10 mouse cellular contexts compared by ENCODE assay signal in the genomic region with DNA sequence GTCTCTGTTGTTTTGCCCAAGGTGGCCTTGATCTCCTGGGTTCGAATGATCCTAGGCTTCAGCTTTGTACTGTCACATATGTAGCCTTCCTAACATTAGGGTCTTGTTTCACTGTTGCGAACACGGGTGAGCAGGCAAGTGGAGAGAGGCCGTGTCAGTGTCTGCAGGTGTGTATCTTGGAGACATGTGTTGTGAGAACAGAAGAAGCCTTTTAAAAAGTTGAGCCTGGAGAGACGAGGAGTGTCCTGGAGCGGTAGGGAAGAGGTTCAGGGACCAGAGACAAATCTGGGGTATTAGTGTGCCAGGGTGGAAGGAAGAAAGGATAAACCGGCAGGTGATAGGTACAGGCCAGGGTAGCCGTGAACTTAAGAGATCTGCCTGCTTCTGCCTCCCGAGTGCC. TPM values are rescaled to one million over a fixed set of nuclear protein-coding genes. Genes with fewer than 3 reads are reported as not detected.
DNase-seq lines count a peak whose midpoint lies in the region; ATAC-seq and TF ChIP-seq lines count a peak whose summit lies in the region.
"Had no signal": no experiment of that assay in that cellular context is flagged by ENCODE, and none has a peak within 500 bp of the region (broad histone marks: within the 10 kb centered on the region; RNA-seq: fewer than 3 reads in every experiment).

No protein-coding gene starts in this region.

- ATAC-seq in hindbrain, embryonic 16.5 days = no peak
- ATAC-seq: Patski had no signal

- peak overlapping the region; percentile 74; the same call in 1 of the 2 replicates for H3K4me3 ChIP-seq in heart, adult 2 months
- H3K4me3 ChIP-seq in hindbrain, embryonic 16.5 days (ENCODE audit: low read length) = peak overlapping the region; percentile 67
- H3K4me3 ChIP-seq in myocyte = peak overlapping the region; percentile 54

- no peaks in the 10 kb centered on the region for H3K27me3 ChIP-seq in heart, adult 2 months (ENCODE audit: control insufficient read depth, insufficient read depth, low read length)
- no peaks in the 10 kb centered on the region for H3K27me3 ChIP-seq in hindbrain, embryonic 16.5 days (replicated peaks; ENCODE audit: control insufficient read depth, insufficient read depth, low read length)
- no peaks in the 10 kb centered on the region for H3K27me3 ChIP-seq in myocyte (ENCODE audit: control insufficient read depth, insufficient read depth, insufficient read length)
- H3K27me3 ChIP-seq: Patski had no signal

- TF ChIP-seq POLR2A in heart, adult 2 months (IDR thresholded peaks at IDR 0.05; ENCODE audit: insufficient read depth, low read depth, low read length) = no peak
- TF ChIP-seq POLR2A in myocyte (IDR thresholded peaks at IDR 0.05; ENCODE audit: insufficient read length, low read depth) = no peak

- intact Hi-C loops in heart, adult 2 months (cut with DNase I) = loop anchor here (5.0 kb wide), 3 partner anchors 111 to 191 kb away; a partner anchor contains a TSS

- peak; percentile 1 to 13 for DNase-seq in heart, adult 2 months
- DNase-seq in heart, adult 18-20 months = no peak
- DNase-seq in thymus, postnatal 14 days = peak; percentile 2
- no peak for DNase-seq in thymus, postnatal 4 days
- DNase-seq in left cerebral cortex, adult 11 months (ENCODE audit: low spot score) = no peak
- no peak for DNase-seq in thymus, postnatal 0 days (ENCODE audit: low spot score)

- no peaks in the 10 kb centered on the region for H3K36me3 ChIP-seq in heart, adult 2 months (ENCODE audit: control insufficient read depth, insufficient read depth, low read length)
- peaks cover 10% of the 10 kb centered on the region for H3K36me3 ChIP-seq in hindbrain, embryonic 16.5 days (ENCODE audit: control insufficient read depth, insufficient read depth, low read length)
- peaks cover 5% of the 10 kb centered on the region for H3K36me3 ChIP-seq in myocyte (ENCODE audit: control insufficient read depth, insufficient read depth)

- TF ChIP-seq CTCF in heart, adult 2 months (IDR thresholded peaks at IDR 0.05) = no peak

- H3K4me2 ChIP-seq in hindbrain, embryonic 16.5 days (ENCODE audit: low read length) = peak overlapping the region; percentile 69
- H3K4me2 ChIP-seq in myocyte (ENCODE audit: low read depth) = peak overlapping the region; percentile 84

- H3K9me3 ChIP-seq in hindbrain, embryonic 16.5 days (ENCODE audit: control insufficient read depth, low read length) = no peaks in the 10 kb centered on the region

- no peaks in the 10 kb centered on the region for H3K79me2 ChIP-seq in heart, adult 2 months (replicated peaks; ENCODE audit: control insufficient read depth, insufficient read depth, low read length)
- peaks cover 8% of the 10 kb centered on the region for H3K79me2 ChIP-seq in myocyte (ENCODE audit: control insufficient read depth, insufficient read depth)

- H3K9ac ChIP-seq in heart, adult 2 months (ENCODE audit: low read depth, low read length) = 0 out of 2 replicates have a peak overlapping the region, but pooled peaks have one; percentile 54
- H3K9ac ChIP-seq in hindbrain, embryonic 16.5 days (ENCODE audit: low read depth, low read length) = peak overlapping the region; percentile 64; the same call in 1 of the 2 replicates

- H3K27ac ChIP-seq in heart, adult 2 months = no peak overlapping the region
- H3K27ac ChIP-seq in hindbrain, embryonic 16.5 days (ENCODE audit: low read depth, low read length) = no peak overlapping the region

- no peak for TF ChIP-seq EP300 in heart, adult 2 months (IDR thresholded peaks at IDR 0.05; ENCODE audit: insufficient read depth, low read depth, low read length)

- peak overlapping the region; percentile 36 for H3ac ChIP-seq in myocyte (ENCODE audit: control insufficient read depth, insufficient read length)

- WGBS in heart, adult 2 months = 71% methylated on average over 9 of the region's 9 CpGs
- 87% methylated on average over 9 of the region's 9 CpGs for WGBS in hindbrain, embryonic 16.5 days

- H3K4me1 ChIP-seq in heart, adult 2 months (ENCODE audit: control insufficient read depth, insufficient read depth, low read length) = peaks cover 9% of the 10 kb centered on the region
- H3K4me1 ChIP-seq in hindbrain, embryonic 16.5 days (ENCODE audit: control insufficient read depth, insufficient read depth, low read depth, low read length) = peaks cover 10% of the 10 kb centered on the region

TF ChIP-seq in myocyte, 11 proteins besides CTCF, POLR2A, EP300 and RAD21:
- TF ChIP-seq MYOD1 (IDR thresholded peaks at IDR 0.05; ENCODE audit: control insufficient read depth in 1 of 3, insufficient read length in 2 of 3, low read depth in 2 of 3) (no peak), TCF12 (IDR thresholded peaks at IDR 0.05; ENCODE audit: insufficient read depth, poor library complexity, severe bottlenecking) (no peak), E2F4 (IDR thresholded peaks at IDR 0.05; ENCODE audit: insufficient read depth) (no peak), CEBPB (IDR thresholded peaks at IDR 0.05; ENCODE audit: insufficient read depth, poor library complexity, severe bottlenecking) (no peak)

RNA-seq across cellular contexts. Expression of a gene that starts 1.4 kb away (rescaled TPM):
- 10 to 100 TPM; 29.4 to 31.2 TPM for total RNA-seq in heart, adult 2 months (2021)
- polyA plus RNA-seq in heart, adult 2 months (2012; rRNA removed) = 35.1 and 46.7 TPM in 2 replicates
- 10 to 100 TPM; 33.7 to 38.2 TPM for total RNA-seq in heart, adult 18-20 months (2021)
- 1.3 TPM in 2 replicates for polyA plus RNA-seq in hindbrain, embryonic 16.5 days (2015; fragmentation: Nextera tagmentation; extraction: Ambion mirVana)
- polyA plus RNA-seq in myocyte (2012; fragmentation: generic; extraction: Trizol) = 66.1 TPM
- 18.0 and 22.3 TPM in 2 replicates for polyA plus RNA-seq in thymus, postnatal 0 days (2015; fragmentation: Nextera tagmentation; extraction: Ambion mirVana)

RNA-seq across cellular contexts. Expression of a gene that starts 2.3 kb away (rescaled TPM):
- total RNA-seq in heart, adult 2 months (2021) = 10 to 100 TPM; 18.9 to 23.4 TPM
- polyA plus RNA-seq in heart, adult 2 months (2012; rRNA removed) = 21.0 and 22.3 TPM in 2 replicates
- 10 to 100 TPM; 21.3 to 26.3 TPM for total RNA-seq in heart, adult 18-20 months (2021)
- 43.1 and 43.9 TPM in 2 replicates for polyA plus RNA-seq in hindbrain, embryonic 16.5 days (2015; fragmentation: Nextera tagmentation; extraction: Ambion mirVana)
- 69.4 TPM for polyA plus RNA-seq in myocyte (2012; fragmentation: generic; extraction: Trizol)
- 56.8 and 62.7 TPM in 2 replicates for polyA plus RNA-seq in thymus, postnatal 0 days (2015; fragmentation: Nextera tagmentation; extraction: Ambion mirVana)

RNA-seq across cellular contexts. Expression of a gene that starts 12.4 kb away (rescaled TPM):
- total RNA-seq in heart, adult 2 months (2021) = not detected
- polyA plus RNA-seq in heart, adult 2 months (2012; rRNA removed) = 0.12 TPM in 1 of 2 replicates, not detected in the other
- total RNA-seq in heart, adult 18-20 months (2021) = not detected
- polyA plus RNA-seq in hindbrain, embryonic 16.5 days (2015; fragmentation: Nextera tagmentation; extraction: Ambion mirVana) = 1.3 and 1.4 TPM in 2 replicates
- polyA plus RNA-seq in myocyte (2012; fragmentation: generic; extraction: Trizol) = 0.46 TPM
- polyA plus RNA-seq in thymus, postnatal 0 days (2015; fragmentation: Nextera tagmentation; extraction: Ambion mirVana) = 0.17 and 0.20 TPM in 2 replicates

RNA-seq across cellular contexts. Expression of a gene that starts 21.7 kb away (rescaled TPM):
- not detected for total RNA-seq in heart, adult 2 months (2021)
- polyA plus RNA-seq in heart, adult 2 months (2012; rRNA removed) = 0.37 TPM in 1 of 2 replicates, not detected in the other
- total RNA-seq in heart, adult 18-20 months (2021) = not detected
- not detected in 2 replicates for polyA plus RNA-seq in hindbrain, embryonic 16.5 days (2015; fragmentation: Nextera tagmentation; extraction: Ambion mirVana)
- polyA plus RNA-seq in myocyte (2012; fragmentation: generic; extraction: Trizol) = not detected
- not detected in 2 replicates for polyA plus RNA-seq in thymus, postnatal 0 days (2015; fragmentation: Nextera tagmentation; extraction: Ambion mirVana)
- total RNA-seq: gastrocnemius, adult 8-10 months had no signal
- polyA plus RNA-seq: Patski had no signal

RNA-seq across cellular contexts. Expression of a gene that starts 25.0 kb away (rescaled TPM):
- 10 to 100 TPM; 70.0 to 74.6 TPM for total RNA-seq in heart, adult 2 months (2021)
- 92.8 and 95.8 TPM in 2 replicates for polyA plus RNA-seq in heart, adult 2 months (2012; rRNA removed)
- 10 to 100 TPM; 61.1 to 63.2 TPM for total RNA-seq in heart, adult 18-20 months (2021)
- polyA plus RNA-seq in hindbrain, embryonic 16.5 days (2015; fragmentation: Nextera tagmentation; extraction: Ambion mirVana) = 228 and 235 TPM in 2 replicates
- polyA plus RNA-seq in myocyte (2012; fragmentation: generic; extraction: Trizol) = 274 TPM
- polyA plus RNA-seq in thymus, postnatal 0 days (2015; fragmentation: Nextera tagmentation; extraction: Ambion mirVana) = 12.6 and 16.3 TPM in 2 replicates

Comparison
In these comparisons a context has a peak if more than half of its experiments do, and no peak if none do; other contexts are left out.
1. DNase-seq: peak in heart, adult 2 months (2 of 2) and thymus, postnatal 14 days (single experiment); none in heart, adult 18-20 months (0 of 2), thymus, postnatal 4 days (single experiment), left cerebral cortex, adult 11 months (single experiment) and thymus, postnatal 0 days (single experiment).
2. Peak in every context shown above with its lines, with median percentiles within 50 percentile points of each other: H3K4me3 ChIP-seq.